Mouse (Mus musculus) MEL (cell line): Measurements from ENCODE around the gene Slfn4.

ENCODE experiments used
- CHD1 ChIP-seq: IDR thresholded peaks from 2 replicates; pipeline ENCODE4 v1.6.1; 2012; ENCODE audit warnings: low read depth, mild to moderate bottlenecking, inconsistent platforms, low read length, improper control_type of control experiment
- CHD2 ChIP-seq: IDR thresholded peaks from 2 replicates; pipeline ENCODE4 v1.6.1; 2011; ENCODE audit warnings: low read length, improper control_type of control experiment
- CTCF ChIP-seq, 3 experiments: IDR thresholded peaks in 2 of 3; conservative IDR thresholded peaks in 1 of 3; 2 replicates each; pipeline ENCODE4 v1.5.1; 2011 to 2012; ENCODE audit warnings: low read length in 3 of 3, low read depth in 2 of 3, mild to moderate bottlenecking in 2 of 3, improper control_type of control experiment in 1 of 3, inconsistent platforms in 1 of 3, mixed read lengths in 1 of 3, moderate library complexity in 1 of 3; ENCODE audit not compliant: control insufficient read depth in 1 of 3, insufficient read depth in 1 of 3, poor library complexity in 1 of 3, severe bottlenecking in 1 of 3
- E2F4 ChIP-seq: IDR thresholded peaks from 2 replicates; pipeline ENCODE4 v1.6.1; 2011; ENCODE audit warnings: low read depth, low read length, improper control_type of control experiment, borderline replicate concordance
- GATA1 ChIP-seq: IDR thresholded peaks from 2 replicates; pipeline ENCODE4 v1.6.1; 2011; ENCODE audit warnings: low read depth, low read length, improper control_type of control experiment
- HCFC1 ChIP-seq: IDR thresholded peaks from 2 replicates; pipeline ENCODE4 v1.6.1; 2012; ENCODE audit warnings: low read depth, mild to moderate bottlenecking, inconsistent platforms, low read length, improper control_type of control experiment, moderate library complexity
- JUND ChIP-seq: IDR thresholded peaks from 2 replicates; pipeline ENCODE4 v1.6.1; 2011; ENCODE audit warnings: low read depth, mild to moderate bottlenecking, improper control_type of control experiment, low read length
- MAFK ChIP-seq: IDR thresholded peaks from 2 replicates; pipeline ENCODE4 v1.6.1; 2011; ENCODE audit warnings: low read depth, mild to moderate bottlenecking, low read length, improper control_type of control experiment, borderline replicate concordance
- MEF2A ChIP-seq: IDR thresholded peaks from 2 replicates; pipeline ENCODE4 v1.6.1; 2014; ENCODE audit warnings: low read depth, mild to moderate bottlenecking, inconsistent platforms, low read length, improper control_type of control experiment; ENCODE audit not compliant: poor library complexity, insufficient replicate concordance, severe bottlenecking; ENCODE audit errors: extremely low read depth
- POLR2A ChIP-seq, 2 experiments: IDR thresholded peaks; 2 replicates each; pipeline ENCODE4 v1.6.1; 2011 to 2012; ENCODE audit warnings: low read length in 2 of 2, mild to moderate bottlenecking in 2 of 2, control low read depth in 1 of 2, improper control_type of control experiment in 1 of 2, low read depth in 1 of 2, moderate library complexity in 1 of 2; ENCODE audit not compliant: control insufficient read depth in 1 of 2, insufficient read depth in 1 of 2, poor library complexity in 1 of 2
- SMC3 ChIP-seq: IDR thresholded peaks from 2 replicates; pipeline ENCODE4 v1.6.1; 2011; ENCODE audit warnings: low read depth, low read length, improper control_type of control experiment
- TCF12 ChIP-seq: IDR thresholded peaks from 2 replicates; pipeline ENCODE4 v1.6.1; 2014; ENCODE audit warnings: low read depth, mild to moderate bottlenecking, inconsistent platforms, low read length, improper control_type of control experiment, moderate library complexity
- ZNF384 ChIP-seq: IDR thresholded peaks from 2 replicates; pipeline ENCODE4 v1.6.1; 2012; ENCODE audit warnings: low read depth, mild to moderate bottlenecking, inconsistent platforms, low read length, improper control_type of control experiment

GRCm38 (mm10) chr11:83221328-83221877, 46.4 kb downstream of the Slfn4 start:
- TF ChIP-seq HCFC1 (no peak), CHD1 (no peak), POLR2A (IDR thresholded peaks at IDR 0.05; ENCODE audit: control insufficient read depth in 1 of 2, insufficient read depth in 1 of 2, low read depth in 1 of 2, low read length in 2 of 2, poor library complexity in 1 of 2) (no peak), E2F4 (no peak), ZNF384 (no peak), JUND (no peak), SMC3 (no peak), MEF2A (no peak), MAFK (no peak), GATA1 (peak; percentile 33; the same call in 1 of the 2 replicates), CHD2 (no peak), TCF12 (no peak), CTCF (IDR thresholded peaks at IDR 0.05 in 2 of 3, conservative IDR thresholded peaks at IDR 0.05 in 1 of 3; ENCODE audit: control insufficient read depth in 1 of 3, insufficient read depth in 1 of 3, low read depth in 2 of 3, low read length in 3 of 3, poor library complexity in 1 of 3, severe bottlenecking in 1 of 3) (no peak)
